Mouse (Mus musculus) limb, embryonic 11.5 days (tissue): ENCODE results near the gene Ckap4. TPM values are rescaled to one million over a fixed set of nuclear protein-coding genes. Genes with fewer than 3 reads are reported as not detected.

Experiments used
- ATAC-seq: fragments of 200-750 bp; cut with Nextera tagmentation; 2 replicates; pipeline ENCODE4 v1.8.0; 2017; ENCODE audit warnings: low read depth; ENCODE audit not compliant: insufficient number of reproducible peaks, low FRiP score, low TSS enrichment
- DNase-seq: peaks from one replicate; pipeline ENCODE4 v3.0.0-alpha.2; 2015; ENCODE audit warnings: low spot score
- H3K27ac ChIP-seq: fragments of 300-500 bp; sonication (generic); replicated peaks from 2 replicates; pipeline ENCODE4 v1.5.1; 2014; ENCODE audit warnings: low read depth, mild to moderate bottlenecking, low read length
- H3K27me3 ChIP-seq: fragments of 300-500 bp; sonication (generic); 2 replicates; pipeline ENCODE4 v1.6.1; 2014; ENCODE audit warnings: mild to moderate bottlenecking, low read length, mixed read lengths; ENCODE audit not compliant: control insufficient read depth, insufficient read depth
- H3K36me3 ChIP-seq: fragments of 300-500 bp; sonication (generic); 2 replicates; pipeline ENCODE4 v1.6.1; 2014; ENCODE audit warnings: mild to moderate bottlenecking, low read length, moderate library complexity, mixed read lengths; ENCODE audit not compliant: control insufficient read depth, insufficient read depth
- H3K4me1 ChIP-seq: fragments of 300-500 bp; sonication (generic); 2 replicates; pipeline ENCODE4 v1.6.1; 2014; ENCODE audit warnings: low read length, mixed read lengths; ENCODE audit not compliant: control insufficient read depth, insufficient read depth
- H3K4me2 ChIP-seq: fragments of 300-500 bp; sonication (generic); 2 replicates; pipeline ENCODE4 v1.6.1; 2014; ENCODE audit warnings: low read depth, mild to moderate bottlenecking, moderate library complexity; ENCODE audit not compliant: severe bottlenecking
- H3K4me3 ChIP-seq: fragments of 300-500 bp; sonication (generic); 2 replicates; pipeline ENCODE4 v1.5.1; 2014; ENCODE audit warnings: low read depth, low read length
- H3K9ac ChIP-seq: fragments of 300-500 bp; sonication (generic); 2 replicates; pipeline ENCODE4 v1.6.1; 2014; ENCODE audit warnings: mild to moderate bottlenecking, low read length
- H3K9me3 ChIP-seq: fragments of 300-500 bp; sonication (generic); 2 replicates; pipeline ENCODE4 v1.6.1; 2016; ENCODE audit warnings: low read length; ENCODE audit not compliant: control insufficient read depth
- WGBS: fragments of 180-500 bp; shearing (Covaris S2); extraction: QIAGEN DNeasy Blood & Tissue Kit; methylation state at CpG from one replicate; pipeline ENCODE4 v1.1.7; 2014; 5-methylcytosine and 5-hydroxymethylcytosine counted together
- polyA plus RNA-seq: library from polyadenylated mRNA; unstranded; fragments of >200 nt; fragmentation: Nextera tagmentation; extraction: Ambion mirVana; gene quantifications from 2 replicates; pipeline ENCODE4 v1.2.1, GENCODE M21; 2014

Ckap4 gene
- polyA plus RNA-seq, 1 experiment from 2014 or later: 75.8 TPM

GRCm38 (mm10) chr10:84535859-84536258 is 2.0 kb upstream of the Ckap4 start:
- no peak overlapping the region for H3K4me3 ChIP-seq
- H3K4me2 ChIP-seq: no peak overlapping the region
- DNase-seq (no peak), ATAC-seq (no peak)
- no peaks in the 10 kb centered on the region for H3K36me3 ChIP-seq
- no peak overlapping the region for H3K9ac ChIP-seq
- H3K27me3 ChIP-seq: no peaks in the 10 kb centered on the region
- H3K9me3 ChIP-seq: no peaks in the 10 kb centered on the region
- WGBS: 68% methylated on average over 4 of the region's 4 CpGs
- H3K27ac ChIP-seq: no peak overlapping the region
- H3K4me1 ChIP-seq: peaks cover 19% of the 10 kb centered on the region

DNA sequence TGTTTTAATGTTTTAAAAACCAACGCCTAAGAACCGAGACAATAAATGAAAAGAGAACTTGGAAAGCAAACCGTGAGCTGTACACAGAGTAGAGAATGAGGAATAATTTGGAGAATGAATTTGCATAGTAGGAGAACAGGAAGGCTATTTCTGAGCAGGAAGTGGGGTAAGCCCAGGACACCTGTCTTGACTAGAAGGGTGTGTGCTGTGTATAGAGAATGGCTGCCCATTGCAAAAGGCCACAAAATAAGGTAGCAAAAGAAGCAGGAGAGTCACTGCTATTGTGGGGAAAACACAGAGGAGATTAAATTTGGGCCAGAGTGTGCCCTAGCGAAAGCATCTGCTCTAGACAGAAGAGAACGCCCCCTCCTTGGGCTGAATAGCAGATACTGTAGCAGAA is 1.6 kb upstream of the Ckap4 start:
- peaks cover 20% of the 10 kb centered on the region for H3K4me1 ChIP-seq
- no peak overlapping the region for H3K27ac ChIP-seq
- no peak overlapping the region for H3K4me3 ChIP-seq
- H3K9ac ChIP-seq: no peak overlapping the region
- WGBS: 86% methylated on average over 5 of the region's 5 CpGs
- no peaks in the 10 kb centered on the region for H3K36me3 ChIP-seq
- DNase-seq (no peak), ATAC-seq (no peak)
- H3K4me2 ChIP-seq: no peak overlapping the region
- no peaks in the 10 kb centered on the region for H3K27me3 ChIP-seq
- H3K9me3 ChIP-seq: no peaks in the 10 kb centered on the region

GRCm38 (mm10) chr10:84532911-84533882 is 665 bp downstream of the Ckap4 start:
- peaks cover 2% of the 10 kb centered on the region; the same call in 1 of the 2 replicates for H3K36me3 ChIP-seq
- ATAC-seq: peak; percentile 33; the same call in 1 of the 2 replicates
- H3K4me3 ChIP-seq: peak overlapping the region; percentile 92
- 0% methylated on average over 69 of the region's 72 CpGs for WGBS
- H3K27ac ChIP-seq: peak overlapping the region; percentile 70
- peak; percentile 75 for DNase-seq
- H3K4me2 ChIP-seq: peak overlapping the region; percentile 80
- H3K9me3 ChIP-seq: no peaks in the 10 kb centered on the region
- H3K27me3 ChIP-seq: no peaks in the 10 kb centered on the region
- peaks cover 20% of the 10 kb centered on the region for H3K4me1 ChIP-seq
- H3K9ac ChIP-seq: peak overlapping the region; percentile 96

GRCm38 (mm10) chr10:84532191-84532889 is 1.5 kb downstream of the Ckap4 start:
- peak overlapping the region; percentile 80 for H3K4me2 ChIP-seq
- no peaks in the 10 kb centered on the region for H3K27me3 ChIP-seq
- DNase-seq (no peak), ATAC-seq (no peak)
- peak overlapping the region; percentile 92 for H3K4me3 ChIP-seq
- 83% methylated on average over 16 of the region's 16 CpGs for WGBS
- peaks cover 20% of the 10 kb centered on the region for H3K4me1 ChIP-seq
- H3K9ac ChIP-seq: peak overlapping the region; percentile 96
- no peaks in the 10 kb centered on the region for H3K9me3 ChIP-seq
- H3K36me3 ChIP-seq: peaks cover 9% of the 10 kb centered on the region
- no peak overlapping the region for H3K27ac ChIP-seq

- ATAC-seq: no peak
- no peaks in the 10 kb centered on the region for H3K27me3 ChIP-seq
- no peaks in the 10 kb centered on the region for H3K9me3 ChIP-seq
- no peak overlapping the region for H3K4me3 ChIP-seq
- H3K36me3 ChIP-seq: peaks cover 10% of the 10 kb centered on the region
- no peak overlapping the region for H3K9ac ChIP-seq
- peak overlapping the region; percentile 80; the same call in 1 of the 2 replicates for H3K4me2 ChIP-seq
- peaks cover 20% of the 10 kb centered on the region for H3K4me1 ChIP-seq
- no peak overlapping the region for H3K27ac ChIP-seq
- no peak for DNase-seq
- WGBS: 88% methylated on average over 4 of the region's 4 CpGs
Observed at GRCm38 (mm10) chr10:84531576-84531975, 2.3 kb downstream of the Ckap4 start.

GRCm38 (mm10) chr10:84530388-84530787 is 3.5 kb downstream of the Ckap4 start:
- DNase-seq (no peak), ATAC-seq (no peak)
- no peaks in the 10 kb centered on the region for H3K27me3 ChIP-seq
- H3K9me3 ChIP-seq: no peaks in the 10 kb centered on the region
- no peak overlapping the region for H3K4me2 ChIP-seq
- WGBS: 92% methylated on average over 8 of the region's 8 CpGs
- peaks cover 20% of the 10 kb centered on the region for H3K4me1 ChIP-seq
- no peak overlapping the region for H3K4me3 ChIP-seq
- no peak overlapping the region for H3K27ac ChIP-seq
- peaks cover 10% of the 10 kb centered on the region for H3K36me3 ChIP-seq
- no peak overlapping the region for H3K9ac ChIP-seq

DNA sequence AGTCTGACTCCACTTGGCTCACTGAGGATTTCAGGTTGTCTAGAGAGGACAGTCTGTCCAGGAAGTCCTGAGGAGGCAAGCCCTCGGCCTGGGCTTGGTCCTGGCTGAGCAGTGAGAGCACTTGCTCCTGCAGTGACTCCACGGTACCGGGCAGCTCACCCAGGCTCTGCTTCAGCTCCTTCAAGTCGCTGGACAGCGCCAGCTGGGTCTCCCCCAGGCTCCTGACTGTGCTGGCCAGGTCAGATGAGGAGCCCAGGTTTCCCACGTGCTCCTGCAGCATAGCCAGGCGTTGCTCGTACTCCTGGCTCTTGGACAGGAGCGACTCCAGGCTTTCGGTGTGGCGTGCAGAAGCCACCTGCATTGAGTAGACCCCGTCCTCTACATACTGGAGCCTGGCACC is 6.2 kb downstream of the Ckap4 start:
- no peak overlapping the region for H3K9ac ChIP-seq
- H3K27ac ChIP-seq: no peak overlapping the region
- ATAC-seq: no peak
- H3K4me1 ChIP-seq: peaks cover 19% of the 10 kb centered on the region
- H3K4me2 ChIP-seq: no peak overlapping the region
- WGBS: 84% methylated on average over 12 of the region's 12 CpGs
- H3K4me3 ChIP-seq: no peak overlapping the region
- no peaks in the 10 kb centered on the region for H3K27me3 ChIP-seq
- DNase-seq: no peak
- H3K9me3 ChIP-seq: no peaks in the 10 kb centered on the region
- peaks cover 10% of the 10 kb centered on the region for H3K36me3 ChIP-seq

DNA sequence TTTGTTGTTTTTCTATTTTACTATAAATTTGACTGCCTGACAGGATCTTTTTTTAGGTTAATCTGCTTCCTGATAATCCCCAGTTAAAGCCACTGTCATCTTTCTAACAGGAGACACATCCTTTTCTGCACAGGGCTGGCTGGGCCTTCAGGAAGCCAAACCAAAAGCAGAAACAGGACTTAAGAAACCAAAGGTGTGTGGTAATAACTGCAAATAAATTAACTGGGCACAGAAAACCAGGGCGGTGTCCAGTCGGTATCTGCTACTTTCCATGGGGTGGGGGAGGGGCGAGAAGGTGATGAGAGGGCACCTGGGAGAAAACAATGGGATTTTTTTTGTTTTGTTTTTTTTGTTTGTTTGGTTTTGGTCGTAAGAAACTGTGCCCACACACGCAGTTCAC is 6.8 kb downstream of the Ckap4 start:
- H3K4me2 ChIP-seq: no peak overlapping the region
- H3K36me3 ChIP-seq: peaks cover 10% of the 10 kb centered on the region
- no peak overlapping the region for H3K9ac ChIP-seq
- H3K27ac ChIP-seq: no peak overlapping the region
- ATAC-seq (no peak), DNase-seq (no peak)
- H3K27me3 ChIP-seq: no peaks in the 10 kb centered on the region
- 80% methylated on average over 5 of the region's 5 CpGs for WGBS
- H3K4me3 ChIP-seq: no peak overlapping the region
- peaks cover 13% of the 10 kb centered on the region for H3K4me1 ChIP-seq
- no peaks in the 10 kb centered on the region for H3K9me3 ChIP-seq
